Mouse (Mus musculus): ENCODE data around the gene Wasf3. TPM values are rescaled to one million over a fixed set of nuclear protein-coding genes. Genes with fewer than 3 reads are reported as not detected.

Gene Wasf3
- polyA plus RNA-seq, 2 experiments = 1.4 to 10.8 TPM

DNA sequence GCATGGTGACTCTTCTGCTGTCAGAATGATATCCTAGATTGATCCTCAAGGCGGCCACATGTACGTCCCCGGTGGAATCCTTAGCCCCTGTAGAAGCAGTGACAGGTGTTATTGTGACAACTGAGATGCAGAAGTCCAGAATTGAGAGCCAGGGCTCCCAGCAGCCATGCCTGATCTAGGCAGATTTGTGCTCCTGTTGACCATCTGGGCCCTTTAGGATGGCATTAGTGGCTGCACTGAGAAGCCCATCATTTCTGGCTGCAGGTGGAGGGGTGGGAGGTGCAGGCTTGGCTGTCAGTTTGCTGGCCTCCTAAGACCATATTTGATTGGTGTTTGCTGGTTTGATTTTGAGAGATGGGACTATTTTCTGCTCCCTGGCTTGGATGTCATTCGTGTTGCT is 40.9 kb downstream of the Wasf3 start:
- no peaks in the 10 kb centered on the region for H3K9me3 ChIP-seq (ENCODE audit: control insufficient read depth, low read length)
- H3K4me2 ChIP-seq (replicated peaks; ENCODE audit: low read depth, low read length, severe bottlenecking) = no peak overlapping the region
- H3K36me3 ChIP-seq (ENCODE audit: control insufficient read depth, insufficient read depth, low read length) = no peaks in the 10 kb centered on the region
- WGBS = 78% methylated on average over 4 of the region's 4 CpGs
- ATAC-seq (ENCODE audit: low FRiP score, low read depth) = no peak
- H3K4me1 ChIP-seq (ENCODE audit: control insufficient read depth, insufficient read depth, low read length) = no peaks in the 10 kb centered on the region
- no peak for DNase-seq (ENCODE audit: low spot score)
- no peak overlapping the region for H3K27ac ChIP-seq (replicated peaks; ENCODE audit: low read depth, low read length)
- H3K9ac ChIP-seq (ENCODE audit: low read depth, low read length, severe bottlenecking) = no peak overlapping the region
- H3K27me3 ChIP-seq (ENCODE audit: control insufficient read depth, insufficient read depth, low read length) = no peaks in the 10 kb centered on the region
- TF ChIP-seq POLR2A (IDR thresholded peaks at IDR 0.05; ENCODE audit: borderline replicate concordance, extremely low read depth, insufficient read depth, insufficient read length) = no peak
- H3K4me3 ChIP-seq (replicated peaks; ENCODE audit: low read length) = no peak overlapping the region

DNA sequence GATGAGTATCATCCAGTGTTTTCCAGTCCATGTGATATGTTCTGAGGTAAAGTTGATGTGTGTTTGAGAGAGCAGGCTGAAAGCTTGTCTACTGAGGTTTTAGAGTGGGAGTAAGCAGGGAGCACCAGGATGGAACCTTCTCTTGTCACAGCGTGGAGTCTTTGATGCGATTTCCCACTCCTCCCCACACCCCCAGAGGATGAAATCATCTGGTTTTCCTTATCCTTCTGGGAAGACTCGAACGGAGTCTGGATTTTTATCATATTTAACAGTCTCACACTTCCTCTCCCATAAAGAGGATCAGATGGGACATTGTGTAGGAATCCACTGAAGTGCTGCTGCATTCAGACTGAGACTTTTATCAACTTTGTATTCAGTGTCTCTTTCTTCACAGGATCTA is 43.3 kb downstream of the Wasf3 start:
- whole genome bisulfite sequencing = 64% methylated on average over 4 of the region's 4 CpGs
- no peaks in the 10 kb centered on the region for H3K36me3 ChIP-seq (ENCODE audit: control insufficient read depth, insufficient read depth, low read length)
- no peaks in the 10 kb centered on the region for H3K4me1 ChIP-seq (ENCODE audit: control insufficient read depth, insufficient read depth, low read length)
- no peaks in the 10 kb centered on the region for H3K9me3 ChIP-seq (ENCODE audit: control insufficient read depth, low read length)
- H3K4me2 ChIP-seq (replicated peaks; ENCODE audit: low read depth, low read length, severe bottlenecking) = no peak overlapping the region
- DNase-seq (ENCODE audit: low spot score) = no peak
- TF ChIP-seq POLR2A (IDR thresholded peaks at IDR 0.05; ENCODE audit: borderline replicate concordance, extremely low read depth, insufficient read depth, insufficient read length) = no peak
- H3K27ac ChIP-seq (replicated peaks; ENCODE audit: low read depth, low read length) = no peak overlapping the region
- H3K4me3 ChIP-seq (replicated peaks; ENCODE audit: low read length) = no peak overlapping the region
- no peak for ATAC-seq (ENCODE audit: low FRiP score, low read depth)
- H3K9ac ChIP-seq (ENCODE audit: low read depth, low read length, severe bottlenecking) = no peak overlapping the region
- no peaks in the 10 kb centered on the region for H3K27me3 ChIP-seq (ENCODE audit: control insufficient read depth, insufficient read depth, low read length)

GRCm38 (mm10) chr5:146431821-146432220 is 47.0 kb downstream of the Wasf3 start:
- WGBS = 70% methylated on average over 3 of the region's 3 CpGs
- no peaks in the 10 kb centered on the region for H3K36me3 ChIP-seq (ENCODE audit: control insufficient read depth, insufficient read depth, low read length)
- no peak overlapping the region for H3K4me2 ChIP-seq (replicated peaks; ENCODE audit: low read depth, low read length, severe bottlenecking)
- H3K27ac ChIP-seq (replicated peaks; ENCODE audit: low read depth, low read length) = no peak overlapping the region
- no peaks in the 10 kb centered on the region for H3K4me1 ChIP-seq (ENCODE audit: control insufficient read depth, insufficient read depth, low read length)
- no peak overlapping the region for H3K4me3 ChIP-seq (replicated peaks; ENCODE audit: low read length)
- ATAC-seq (ENCODE audit: low FRiP score, low read depth) (no peak), DNase-seq (ENCODE audit: low spot score) (no peak)
- H3K9ac ChIP-seq (ENCODE audit: low read depth, low read length, severe bottlenecking) = no peak overlapping the region
- no peaks in the 10 kb centered on the region for H3K9me3 ChIP-seq (ENCODE audit: control insufficient read depth, low read length)
- no peaks in the 10 kb centered on the region for H3K27me3 ChIP-seq (ENCODE audit: control insufficient read depth, insufficient read depth, low read length)
- no peak for TF ChIP-seq POLR2A (IDR thresholded peaks at IDR 0.05; ENCODE audit: borderline replicate concordance, extremely low read depth, insufficient read depth, insufficient read length)

GRCm38 (mm10) chr5:146432476-146432875 is 47.7 kb downstream of the Wasf3 start:
- DNase-seq (ENCODE audit: low spot score) = no peak
- no peak overlapping the region for H3K27ac ChIP-seq (replicated peaks; ENCODE audit: low read depth, low read length)
- no peak overlapping the region for H3K4me2 ChIP-seq (replicated peaks; ENCODE audit: low read depth, low read length, severe bottlenecking)
- no peaks in the 10 kb centered on the region for H3K27me3 ChIP-seq (ENCODE audit: control insufficient read depth, insufficient read depth, low read length)
- no peak overlapping the region for H3K9ac ChIP-seq (ENCODE audit: low read depth, low read length, severe bottlenecking)
- no peak overlapping the region for H3K4me3 ChIP-seq (replicated peaks; ENCODE audit: low read length)
- no peak for ATAC-seq (ENCODE audit: low FRiP score, low read depth)
- TF ChIP-seq POLR2A (IDR thresholded peaks at IDR 0.05; ENCODE audit: borderline replicate concordance, extremely low read depth, insufficient read depth, insufficient read length) = no peak
- H3K4me1 ChIP-seq (ENCODE audit: control insufficient read depth, insufficient read depth, low read length) = no peaks in the 10 kb centered on the region
- H3K9me3 ChIP-seq (ENCODE audit: control insufficient read depth, low read length) = no peaks in the 10 kb centered on the region
- 86% methylated on average over 6 of the region's 6 CpGs for WGBS
- H3K36me3 ChIP-seq (ENCODE audit: control insufficient read depth, insufficient read depth, low read length) = no peaks in the 10 kb centered on the region

GRCm38 (mm10) chr5:146435316-146435715 is 50.5 kb downstream of the Wasf3 start:
- no peak for DNase-seq (ENCODE audit: low spot score)
- ATAC-seq (ENCODE audit: low FRiP score, low read depth) = no peak
- Histone ChIP-seq H3K4me2 (replicated peaks; ENCODE audit: low read depth, low read length, severe bottlenecking) (no peak overlapping the region), H3K27ac (replicated peaks; ENCODE audit: low read depth, low read length) (no peak overlapping the region), H3K36me3 (ENCODE audit: control insufficient read depth, insufficient read depth, low read length) (peaks cover 4% of the 10 kb centered on the region; the same call in 1 of the 2 replicates), H3K4me3 (replicated peaks; ENCODE audit: low read length) (no peak overlapping the region), H3K4me1 (ENCODE audit: control insufficient read depth, insufficient read depth, low read length) (no peaks in the 10 kb centered on the region), H3K27me3 (ENCODE audit: control insufficient read depth, insufficient read depth, low read length) (no peaks in the 10 kb centered on the region), H3K9ac (ENCODE audit: low read depth, low read length, severe bottlenecking) (no peak overlapping the region), H3K9me3 (ENCODE audit: control insufficient read depth, low read length) (no peaks in the 10 kb centered on the region)
- no peak for TF ChIP-seq POLR2A (IDR thresholded peaks at IDR 0.05; ENCODE audit: borderline replicate concordance, extremely low read depth, insufficient read depth, insufficient read length)
- WGBS = 90% methylated on average over 16 of the region's 16 CpGs

DNA sequence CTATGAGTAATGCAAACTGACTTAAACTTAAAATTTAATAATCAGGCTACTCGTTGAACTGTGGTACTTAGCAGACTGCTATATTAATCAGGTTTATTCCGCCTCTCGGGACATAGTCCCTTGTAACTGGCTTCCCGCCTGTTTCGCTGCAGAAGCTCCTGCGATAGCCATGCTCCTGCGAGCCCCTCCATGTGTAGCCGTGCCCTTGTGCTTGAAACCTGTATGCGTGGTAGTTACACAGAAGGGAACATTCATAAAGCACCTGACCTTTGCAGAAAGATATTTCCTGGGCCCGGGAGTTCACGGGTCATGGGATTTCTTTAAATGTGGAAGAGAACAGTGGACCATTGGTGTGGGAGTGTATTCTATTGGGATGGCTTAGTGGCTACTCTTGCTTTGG is 52.0 kb downstream of the Wasf3 start:
- H3K4me3 ChIP-seq (replicated peaks; ENCODE audit: low read length) = no peak overlapping the region

More for the DNA sequence above, 52.0 kb downstream of the Wasf3 start:
- no peak for DNase-seq (ENCODE audit: low spot score)
- H3K36me3 ChIP-seq (ENCODE audit: control insufficient read depth, insufficient read depth, low read length) = peaks cover 4% of the 10 kb centered on the region; the same call in 1 of the 2 replicates
- no peak overlapping the region for H3K9ac ChIP-seq (ENCODE audit: low read depth, low read length, severe bottlenecking)
- H3K27me3 ChIP-seq (ENCODE audit: control insufficient read depth, insufficient read depth, low read length) = no peaks in the 10 kb centered on the region
- no peaks in the 10 kb centered on the region for H3K4me1 ChIP-seq (ENCODE audit: control insufficient read depth, insufficient read depth, low read length)
- 94% methylated on average over 11 of the region's 11 CpGs for WGBS
- no peak for ATAC-seq (ENCODE audit: low FRiP score, low read depth)
- no peak for TF ChIP-seq POLR2A (IDR thresholded peaks at IDR 0.05; ENCODE audit: borderline replicate concordance, extremely low read depth, insufficient read depth, insufficient read length)
- H3K9me3 ChIP-seq (ENCODE audit: control insufficient read depth, low read length) = no peaks in the 10 kb centered on the region
- no peak overlapping the region for H3K27ac ChIP-seq (replicated peaks; ENCODE audit: low read depth, low read length)
- H3K4me2 ChIP-seq (replicated peaks; ENCODE audit: low read depth, low read length, severe bottlenecking) = no peak overlapping the region
